Mouse (Mus musculus) CH12F3 (cell line): ENCODE results near the gene Tgm2.

ENCODE experiments used
- in situ Hi-C: fragments of 300-500 bp; cut with MboI; formaldehyde crosslinking; loops from 2 replicates; pipeline ENCODE4 v1.14.3; 2020; ENCODE audit warnings: low sequenced_read_pairs

Gene Tgm2

GRCm38 (mm10) chr2:158074835-158075234 lies 71.4 kb downstream of the Tgm2 start:
- in situ Hi-C loops = no loop called here

- in situ Hi-C loops = no loop called here
Measured at GRCm38 (mm10) chr2:158071633-158071995, 74.6 kb downstream of the Tgm2 start.

- in situ Hi-C loops = no loop called here
Measured at GRCm38 (mm10) chr2:158070885-158071632, 75.2 kb downstream of the Tgm2 start.

GRCm38 (mm10) chr2:158068444-158068971 lies 77.7 kb downstream of the Tgm2 start:
- in situ Hi-C loops = no loop called here

- in situ Hi-C loops = no loop called here
Measured at GRCm38 (mm10) chr2:158067260-158067824, 78.9 kb downstream of the Tgm2 start.

- in situ Hi-C loops = no loop called here
Measured at GRCm38 (mm10) chr2:158066456-158066855, 79.8 kb downstream of the Tgm2 start.
